Mouse (Mus musculus) midbrain, embryonic 13.5 days (tissue): Measurements from ENCODE around the gene Mtrf1l. TPM values are rescaled to one million over a fixed set of nuclear protein-coding genes. Genes with fewer than 3 reads are reported as not detected.

ENCODE experiments used
- ATAC-seq: fragments of 200-750 bp; cut with Nextera tagmentation; 2 replicates; pipeline ENCODE4 v1.8.0; 2017; ENCODE audit warnings: mild to moderate bottlenecking, moderate TSS enrichment, moderate library complexity
- H3K27ac ChIP-seq: fragments of 300-500 bp; sonication (generic); 2 replicates; pipeline ENCODE4 v1.5.1; 2015; ENCODE audit warnings: inconsistent platforms, mild to moderate bottlenecking, moderate library complexity
- H3K27me3 ChIP-seq: fragments of 300-500 bp; sonication (generic); 2 replicates; pipeline ENCODE4 v1.6.1; 2015; ENCODE audit warnings: mild to moderate bottlenecking, inconsistent platforms
- H3K36me3 ChIP-seq: fragments of 300-500 bp; sonication (generic); 2 replicates; pipeline ENCODE4 v1.6.1; 2015; ENCODE audit warnings: mild to moderate bottlenecking, inconsistent platforms
- H3K4me1 ChIP-seq: fragments of 300-500 bp; sonication (generic); replicated peaks from 2 replicates; pipeline ENCODE4 v1.6.1; 2015; ENCODE audit warnings: inconsistent platforms
- H3K4me2 ChIP-seq: fragments of 300-500 bp; sonication (generic); replicated peaks from 2 replicates; pipeline ENCODE4 v1.6.1; 2015; ENCODE audit warnings: moderate library complexity, mild to moderate bottlenecking, inconsistent platforms
- H3K4me3 ChIP-seq: fragments of 300-500 bp; sonication (generic); replicated peaks from 2 replicates; pipeline ENCODE4 v1.5.1; 2015; ENCODE audit warnings: mild to moderate bottlenecking, inconsistent platforms
- H3K9ac ChIP-seq: fragments of 300-500 bp; sonication (generic); replicated peaks from 2 replicates; pipeline ENCODE4 v1.6.1; 2015; ENCODE audit warnings: mild to moderate bottlenecking, inconsistent platforms
- H3K9me3 ChIP-seq: fragments of 300-500 bp; sonication (generic); 2 replicates; pipeline ENCODE4 v1.6.1; 2016; ENCODE audit warnings: mild to moderate bottlenecking, inconsistent platforms
- WGBS: fragments of 180-500 bp; shearing (Covaris S2); methylation state at CpG from one replicate; pipeline ENCODE4 v1.1.7; 2015; 5-methylcytosine and 5-hydroxymethylcytosine counted together
- polyA plus RNA-seq: library from polyadenylated mRNA; unstranded; fragments of >200 nt; fragmentation: Nextera tagmentation; extraction: Ambion mirVana; gene quantifications from 2 replicates; pipeline ENCODE4 v1.2.1, GENCODE M21; 2015

Gene Mtrf1l
- polyA plus RNA-seq, 1 experiment from 2014 or later = 12.0 TPM

GRCm38 (mm10) chr10:5826336-5827025 is 2.8 kb upstream of the Mtrf1l start:
- peaks cover 20% of the 10 kb centered on the region for H3K4me1 ChIP-seq
- no peak overlapping the region for H3K4me2 ChIP-seq
- no peak for ATAC-seq
- no peak overlapping the region for H3K9ac ChIP-seq
- no peaks in the 10 kb centered on the region for H3K9me3 ChIP-seq
- WGBS = 78% methylated on average over 6 of the region's 6 CpGs
- H3K27ac ChIP-seq = no peak overlapping the region
- H3K36me3 ChIP-seq = no peaks in the 10 kb centered on the region
- no peak overlapping the region for H3K4me3 ChIP-seq
- H3K27me3 ChIP-seq = no peaks in the 10 kb centered on the region

DNA sequence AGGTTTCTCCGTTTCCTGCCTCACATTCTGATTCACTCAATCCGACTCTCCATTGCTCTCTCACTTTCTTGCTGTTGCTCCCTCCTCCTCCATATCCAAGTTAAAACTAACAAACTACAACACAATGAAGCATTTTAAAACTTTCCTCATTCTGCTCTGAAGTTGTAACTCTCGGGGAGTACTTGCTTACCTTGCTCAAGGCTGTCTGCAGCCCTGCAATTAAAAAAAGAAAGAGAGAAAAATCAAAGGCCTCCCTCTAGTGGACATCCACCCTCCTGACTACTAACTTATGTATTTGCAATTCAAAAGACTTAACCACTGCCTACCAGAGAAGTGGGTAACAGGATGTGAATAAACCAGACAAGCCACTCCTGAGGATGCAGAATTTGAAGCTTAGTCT is 1.1 kb upstream of the Mtrf1l start:
- ATAC-seq = 0 out of 2 replicates have a peak, but pooled peaks have one; percentile 0
- WGBS = 0% methylated on average over 3 of the region's 3 CpGs
- H3K9ac ChIP-seq = no peak overlapping the region

DNA sequence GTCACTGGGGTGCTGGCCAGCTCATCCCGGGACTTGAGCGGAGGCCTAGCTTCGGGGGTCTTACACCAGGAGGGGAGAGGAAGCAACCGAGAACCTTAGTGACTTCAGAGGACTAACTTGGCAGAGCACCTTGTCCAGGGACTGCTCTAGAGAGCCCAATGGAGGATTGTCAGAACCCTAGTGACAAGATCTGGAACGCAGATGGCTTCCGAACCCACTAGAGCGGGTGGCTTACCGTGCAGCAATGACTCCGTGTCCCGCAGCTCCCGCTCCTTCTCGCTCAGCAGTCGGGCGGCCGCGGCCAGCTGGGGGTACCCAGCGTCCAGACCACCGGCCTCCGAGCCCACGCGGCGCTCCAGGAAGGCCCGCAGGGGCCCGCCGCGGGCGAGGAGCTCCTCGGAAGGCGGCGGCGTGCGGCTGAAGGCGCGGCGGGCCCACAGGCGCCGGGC is 395 bp downstream of the Mtrf1l start:
- under 1% methylated on average over 37 of the region's 37 CpGs for WGBS
- Histone ChIP-seq H3K27ac (peak overlapping the region; percentile 86), H3K4me1 (peaks cover 25% of the 10 kb centered on the region), H3K27me3 (no peaks in the 10 kb centered on the region), H3K9ac (peak overlapping the region; percentile 86), H3K4me3 (peak overlapping the region; percentile 94), H3K9me3 (no peaks in the 10 kb centered on the region), H3K36me3 (peaks cover 20% of the 10 kb centered on the region), H3K4me2 (peak overlapping the region; percentile 80)
- ATAC-seq = no peak; the same call in 1 of the 2 replicates

More for the DNA sequence above, 1.1 kb upstream of the Mtrf1l start:
- Histone ChIP-seq H3K27me3 (no peaks in the 10 kb centered on the region), H3K36me3 (peaks cover 6% of the 10 kb centered on the region), H3K4me3 (peak overlapping the region; percentile 94), H3K4me1 (peaks cover 25% of the 10 kb centered on the region), H3K4me2 (peak overlapping the region; percentile 80), H3K27ac (peak overlapping the region; percentile 86), H3K9me3 (no peaks in the 10 kb centered on the region)

- 90% methylated on average over 3 of the region's 3 CpGs for WGBS
- H3K4me2 ChIP-seq = no peak overlapping the region
- no peak overlapping the region for H3K27ac ChIP-seq
- ATAC-seq = no peak
- no peak overlapping the region for H3K9ac ChIP-seq
- no peaks in the 10 kb centered on the region for H3K27me3 ChIP-seq
- H3K36me3 ChIP-seq = peaks cover 59% of the 10 kb centered on the region
- H3K9me3 ChIP-seq = no peaks in the 10 kb centered on the region
- no peak overlapping the region for H3K4me3 ChIP-seq
- peaks cover 20% of the 10 kb centered on the region for H3K4me1 ChIP-seq
Observed at GRCm38 (mm10) chr10:5818772-5819171, 4.9 kb downstream of the Mtrf1l start.

DNA sequence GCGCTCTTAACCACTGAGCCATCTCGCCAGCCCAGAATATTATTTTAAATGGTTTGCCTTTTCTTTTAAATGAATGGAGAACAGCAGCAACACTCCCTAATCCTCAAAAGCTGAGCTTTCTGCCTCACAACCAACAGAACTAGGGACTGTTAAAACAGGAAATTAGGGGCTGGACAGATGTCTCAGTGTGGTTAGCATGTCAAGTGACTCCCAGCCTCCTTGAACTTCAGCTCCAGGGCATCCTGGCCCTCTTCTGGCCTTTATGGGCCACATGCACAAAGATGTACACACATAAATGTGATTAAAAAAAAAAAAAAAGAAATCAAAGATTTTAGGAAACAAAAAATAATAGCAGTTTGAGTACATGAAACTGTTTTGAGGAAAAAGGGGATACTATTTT is 7.7 kb downstream of the Mtrf1l start:
- ATAC-seq = no peak
- no peaks in the 10 kb centered on the region for H3K27me3 ChIP-seq
- no peak overlapping the region for H3K27ac ChIP-seq
- WGBS = 99% methylated on average over 2 of the region's 2 CpGs
- H3K4me3 ChIP-seq = no peak overlapping the region
- no peak overlapping the region for H3K4me2 ChIP-seq
- no peaks in the 10 kb centered on the region for H3K9me3 ChIP-seq
- H3K36me3 ChIP-seq = peaks cover 83% of the 10 kb centered on the region
- H3K4me1 ChIP-seq = 0 out of 2 replicates have a peak, but pooled peaks cover 1% of the 10 kb centered on the region
- H3K9ac ChIP-seq = no peak overlapping the region

- no peak for ATAC-seq
- Histone ChIP-seq H3K36me3 (peaks cover 67% of the 10 kb centered on the region), H3K4me2 (no peak overlapping the region), H3K9me3 (no peaks in the 10 kb centered on the region), H3K4me3 (no peak overlapping the region), H3K4me1 (no peaks in the 10 kb centered on the region), H3K9ac (no peak overlapping the region), H3K27me3 (no peaks in the 10 kb centered on the region), H3K27ac (no peak overlapping the region)
- WGBS = 94% methylated on average over 11 of the region's 11 CpGs
Observed at GRCm38 (mm10) chr10:5813724-5814123, 10.0 kb downstream of the Mtrf1l start.

DNA sequence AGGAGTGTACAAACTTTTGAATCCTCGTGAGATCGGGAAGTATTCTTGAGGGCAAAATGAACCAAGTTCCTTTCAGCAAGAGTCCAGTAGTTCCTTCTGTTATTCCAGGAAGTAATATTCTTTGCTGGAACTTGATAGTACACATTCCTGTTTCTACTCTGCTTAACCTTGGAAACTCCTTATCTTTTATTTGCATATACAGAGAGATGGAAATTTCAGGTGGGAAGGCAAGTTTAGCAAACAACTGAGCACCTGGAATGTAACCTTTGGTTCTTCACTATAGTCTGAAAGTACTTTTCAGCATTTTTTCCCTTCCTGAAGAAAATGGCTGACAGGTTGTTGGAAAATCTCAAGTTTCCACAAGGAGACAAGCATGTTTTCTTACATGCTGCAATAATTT is 16.0 kb downstream of the Mtrf1l start:
- H3K4me2 ChIP-seq = no peak overlapping the region
- no peaks in the 10 kb centered on the region for H3K9me3 ChIP-seq
- ATAC-seq = no peak
- 88% methylated on average over 2 of the region's 2 CpGs for WGBS
- H3K9ac ChIP-seq = no peak overlapping the region
- H3K27ac ChIP-seq = no peak overlapping the region
- no peak overlapping the region for H3K4me3 ChIP-seq
- H3K36me3 ChIP-seq = peaks cover 13% of the 10 kb centered on the region
- no peaks in the 10 kb centered on the region for H3K27me3 ChIP-seq
- H3K4me1 ChIP-seq = peaks cover 25% of the 10 kb centered on the region

DNA sequence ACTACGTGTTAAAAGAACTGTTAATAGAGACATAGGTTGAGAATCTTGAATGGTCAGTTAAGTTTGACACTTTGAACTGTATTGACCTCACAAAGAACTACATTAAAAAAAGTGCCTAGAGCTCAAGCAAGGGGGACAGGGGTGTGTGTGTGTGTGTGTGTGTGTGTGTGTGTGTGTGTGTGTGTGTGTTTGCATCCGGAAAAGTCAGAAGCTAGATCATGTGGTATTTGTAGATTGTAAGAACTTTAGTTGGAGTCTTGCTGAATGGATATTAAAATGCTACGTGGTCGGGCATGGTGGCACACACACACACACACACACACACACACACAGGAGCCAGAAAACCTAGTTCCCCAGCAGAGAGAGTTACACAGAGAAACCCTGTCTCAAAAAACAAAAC is 16.7 kb downstream of the Mtrf1l start:
- Histone ChIP-seq H3K4me2 (no peak overlapping the region), H3K36me3 (peaks cover 8% of the 10 kb centered on the region), H3K27ac (no peak overlapping the region), H3K9me3 (no peaks in the 10 kb centered on the region), H3K4me1 (peaks cover 32% of the 10 kb centered on the region), H3K9ac (no peak overlapping the region), H3K27me3 (no peaks in the 10 kb centered on the region), H3K4me3 (no peak overlapping the region)
- WGBS = 72% methylated on average over 4 of the region's 4 CpGs
- ATAC-seq = no peak

DNA sequence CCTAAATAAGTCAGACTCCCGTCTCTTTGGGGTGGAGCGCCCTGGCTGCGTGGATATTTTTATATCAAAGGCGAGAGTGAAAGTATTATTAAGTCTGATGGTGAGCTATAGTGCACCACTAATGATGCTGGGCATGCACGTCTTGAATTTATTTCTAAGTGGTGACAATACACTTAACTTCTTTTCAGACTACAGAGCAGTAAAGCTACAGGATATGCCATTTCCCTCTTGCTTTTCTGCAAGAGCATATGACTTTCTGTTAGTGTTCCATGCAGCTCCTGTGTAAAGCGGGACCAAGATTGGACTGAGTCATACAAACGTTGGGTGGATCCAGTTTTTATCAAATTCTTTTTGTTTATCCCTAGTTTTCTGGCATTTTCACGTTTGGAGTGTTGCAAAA is 17.3 kb downstream of the Mtrf1l start:
- peak overlapping the region; percentile 99 for H3K4me2 ChIP-seq
- H3K9ac ChIP-seq = peak overlapping the region; percentile 63
- H3K4me3 ChIP-seq = peak overlapping the region; percentile 72
- no peak for ATAC-seq
- 19% methylated on average over 8 of the region's 8 CpGs for WGBS
- peaks cover 38% of the 10 kb centered on the region for H3K4me1 ChIP-seq
- no peaks in the 10 kb centered on the region for H3K27me3 ChIP-seq
- peaks cover 8% of the 10 kb centered on the region for H3K36me3 ChIP-seq
- H3K27ac ChIP-seq = peak overlapping the region; percentile 89
- no peaks in the 10 kb centered on the region for H3K9me3 ChIP-seq

GRCm38 (mm10) chr10:5805731-5806307 is 17.9 kb downstream of the Mtrf1l start:
- Histone ChIP-seq H3K9ac (peak overlapping the region; percentile 63), H3K9me3 (no peaks in the 10 kb centered on the region), H3K27me3 (no peaks in the 10 kb centered on the region), H3K4me2 (peak overlapping the region; percentile 99), H3K4me1 (peaks cover 41% of the 10 kb centered on the region), H3K27ac (peak overlapping the region; percentile 89), H3K36me3 (peaks cover 13% of the 10 kb centered on the region), H3K4me3 (peak overlapping the region; percentile 72)
- ATAC-seq = peak; percentile 94
- under 1% methylated on average over 43 of the region's 43 CpGs for WGBS

- Histone ChIP-seq H3K27ac (peak within 1 kb of the TSS; percentile 89), H3K27me3 (no peaks in the 10 kb centered on the region), H3K36me3 (peaks cover 17% of the 10 kb centered on the region), H3K4me2 (peak within 1 kb of the TSS; percentile 99), H3K4me1 (peaks cover 41% of the 10 kb centered on the region), H3K4me3 (peak within 1 kb of the TSS; percentile 72), H3K9ac (peak within 1 kb of the TSS; percentile 64), H3K9me3 (no peaks in the 10 kb centered on the region)
- WGBS = under 1% methylated on average over 41 of the region's 42 CpGs
- peak; percentile 98 for ATAC-seq
Observed at GRCm38 (mm10) chr10:5805243-5805730, 18.4 kb downstream of the Mtrf1l start, which contains the start of gene Fbxo5. Gene Fbxo5 (minus strand): TSS chr10:5805600.

DNA sequence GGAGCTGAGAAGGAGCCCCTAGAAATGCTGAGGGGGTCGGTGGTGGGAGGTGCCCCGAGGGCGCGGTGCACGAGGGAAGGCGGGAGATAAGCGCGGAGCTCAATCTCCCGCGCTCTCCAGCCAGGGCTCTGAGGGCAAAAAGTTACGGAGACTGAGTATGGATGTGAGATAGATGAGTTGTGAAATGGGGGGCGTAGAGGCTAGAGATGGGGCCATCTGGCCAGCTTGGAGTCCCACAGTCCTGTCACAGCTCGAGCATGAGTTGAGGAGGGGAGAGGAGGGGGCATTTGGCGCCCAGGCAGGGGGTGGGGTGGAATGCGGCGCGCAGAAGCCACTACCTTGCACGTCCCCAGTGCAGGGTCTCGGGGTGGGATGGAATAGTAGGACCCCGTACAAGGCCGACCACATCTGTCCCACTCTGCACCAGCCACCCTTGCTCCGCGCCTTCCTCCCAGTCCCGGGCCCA is 19.0 kb downstream of the Mtrf1l start:
- Histone ChIP-seq H3K4me3 (peak overlapping the region; percentile 72), H3K9me3 (no peaks in the 10 kb centered on the region), H3K27me3 (no peaks in the 10 kb centered on the region), H3K36me3 (peaks cover 22% of the 10 kb centered on the region), H3K4me2 (peak overlapping the region; percentile 99), H3K4me1 (peaks cover 41% of the 10 kb centered on the region), H3K27ac (peak overlapping the region; percentile 56; the same call in 1 of the 2 replicates), H3K9ac (peak overlapping the region; percentile 64)
- peak; percentile 69 for ATAC-seq
- 2% methylated on average over 24 of the region's 24 CpGs for WGBS
